Mouse (Mus musculus) MEL (cell line): ENCODE data around the gene Atp4b. TPM values are rescaled to one million over a fixed set of nuclear protein-coding genes. Genes with fewer than 3 reads are reported as not detected.

Experiments
- DNase-seq: peaks from one replicate; pipeline ENCODE4 v3.0.0; 2011; ENCODE audit warnings: low read depth, low spot score
- H3K27ac ChIP-seq: 2 replicates; pipeline ENCODE4 v1.5.1; 2012; ENCODE audit warnings: low read depth, mild to moderate bottlenecking, control low read depth, low read length, moderate library complexity; ENCODE audit not compliant: control insufficient read depth
- H3K27me3 ChIP-seq, 2 experiments: fragments of 150-350 bp in 1 of 2; sonication (generic) in 1 of 2; 2 replicates each; pipeline ENCODE4 v1.6.1; 2012; ENCODE audit warnings: low read length in 2 of 2, mild to moderate bottlenecking in 2 of 2, improper control_type of control experiment in 1 of 2, moderate library complexity in 1 of 2; ENCODE audit not compliant: insufficient read depth in 2 of 2, control insufficient read depth in 1 of 2
- H3K36me3 ChIP-seq, 2 experiments: 2 replicates each; pipeline ENCODE4 v1.6.1; 2012 to 2014; ENCODE audit warnings: low read length in 2 of 2, improper control_type of control experiment in 1 of 2, inconsistent platforms in 1 of 2, mild to moderate bottlenecking in 1 of 2; ENCODE audit not compliant: insufficient read depth in 2 of 2, control insufficient read depth in 1 of 2
- H3K4me1 ChIP-seq, 2 experiments: fragments of 150-350 bp in 1 of 2; sonication (generic) in 1 of 2; 2 replicates each; pipeline ENCODE4 v1.6.1; 2012; ENCODE audit warnings: low read length in 2 of 2, improper control_type of control experiment in 1 of 2, mild to moderate bottlenecking in 1 of 2; ENCODE audit not compliant: insufficient read depth in 2 of 2, control insufficient read depth in 1 of 2
- H3K4me3 ChIP-seq, 2 experiments: fragments of 150-350 bp in 1 of 2; sonication (generic) in 1 of 2; 2 replicates each; pipeline ENCODE4 v1.5.1; 2012; ENCODE audit warnings: low read depth in 2 of 2, low read length in 2 of 2, mild to moderate bottlenecking in 2 of 2, moderate library complexity in 2 of 2, control low read depth in 1 of 2, improper control_type of control experiment in 1 of 2; ENCODE audit not compliant: control insufficient read depth in 1 of 2, insufficient read depth in 1 of 2
- H3K79me2 ChIP-seq: 2 replicates; pipeline ENCODE4 v1.6.1; 2012; ENCODE audit warnings: mild to moderate bottlenecking, low read length, moderate library complexity; ENCODE audit not compliant: control insufficient read depth, poor library complexity, insufficient read depth
- H3K9ac ChIP-seq: 2 replicates; pipeline ENCODE4 v1.6.1; 2012; ENCODE audit warnings: low read depth, mild to moderate bottlenecking, control low read depth, low read length, moderate library complexity; ENCODE audit not compliant: control insufficient read depth, poor library complexity, severe bottlenecking
- H3K9me3 ChIP-seq: fragments of 150-350 bp; sonication (generic); replicated peaks from 2 replicates; pipeline ENCODE4 v1.6.1; 2012; ENCODE audit warnings: mild to moderate bottlenecking, low read length, improper control_type of control experiment, moderate library complexity; ENCODE audit not compliant: insufficient read depth
- CHD1 ChIP-seq: IDR thresholded peaks from 2 replicates; pipeline ENCODE4 v1.6.1; 2012; ENCODE audit warnings: low read depth, mild to moderate bottlenecking, inconsistent platforms, low read length, improper control_type of control experiment
- CHD2 ChIP-seq: IDR thresholded peaks from 2 replicates; pipeline ENCODE4 v1.6.1; 2011; ENCODE audit warnings: low read length, improper control_type of control experiment
- EP300 ChIP-seq, 2 experiments: IDR thresholded peaks; 2 replicates each; pipeline ENCODE4 v1.6.1; 2011; ENCODE audit warnings: improper control_type of control experiment in 2 of 2, low read length in 2 of 2, low read depth in 1 of 2, mild to moderate bottlenecking in 1 of 2
- ETS1 ChIP-seq: IDR thresholded peaks from 2 replicates; pipeline ENCODE4 v1.6.1; 2012; ENCODE audit warnings: low read depth, mild to moderate bottlenecking, inconsistent platforms, low read length, improper control_type of control experiment, moderate library complexity
- GATA1 ChIP-seq: IDR thresholded peaks from 2 replicates; pipeline ENCODE4 v1.6.1; 2011; ENCODE audit warnings: low read depth, low read length, improper control_type of control experiment
- HCFC1 ChIP-seq: IDR thresholded peaks from 2 replicates; pipeline ENCODE4 v1.6.1; 2012; ENCODE audit warnings: low read depth, mild to moderate bottlenecking, inconsistent platforms, low read length, improper control_type of control experiment, moderate library complexity
- JUND ChIP-seq: IDR thresholded peaks from 2 replicates; pipeline ENCODE4 v1.6.1; 2011; ENCODE audit warnings: low read depth, mild to moderate bottlenecking, improper control_type of control experiment, low read length
- KAT2A ChIP-seq: conservative IDR thresholded peaks from 2 replicates; pipeline ENCODE4 v1.6.1; 2012; ENCODE audit warnings: low read depth, low read length, improper control_type of control experiment, inconsistent platforms
- MAFK ChIP-seq: IDR thresholded peaks from 2 replicates; pipeline ENCODE4 v1.6.1; 2011; ENCODE audit warnings: low read depth, mild to moderate bottlenecking, low read length, improper control_type of control experiment, borderline replicate concordance
- MAX ChIP-seq: IDR thresholded peaks from 2 replicates; pipeline ENCODE4 v1.6.1; 2011; ENCODE audit warnings: low read length, improper control_type of control experiment
- MEF2A ChIP-seq: IDR thresholded peaks from 2 replicates; pipeline ENCODE4 v1.6.1; 2014; ENCODE audit warnings: low read depth, mild to moderate bottlenecking, inconsistent platforms, low read length, improper control_type of control experiment; ENCODE audit not compliant: poor library complexity, insufficient replicate concordance, severe bottlenecking; ENCODE audit errors: extremely low read depth
- MXI1 ChIP-seq: IDR thresholded peaks from 2 replicates; pipeline ENCODE4 v1.6.1; 2011; ENCODE audit warnings: mild to moderate bottlenecking, low read depth, low read length, improper control_type of control experiment
- MYB ChIP-seq: IDR thresholded peaks from 2 replicates; pipeline ENCODE4 v1.6.1; 2011; ENCODE audit warnings: mild to moderate bottlenecking, low read depth, low read length, improper control_type of control experiment
- NELFE ChIP-seq: IDR thresholded peaks from 2 replicates; pipeline ENCODE4 v1.6.1; 2011; ENCODE audit warnings: low read depth, low read length, improper control_type of control experiment
- POLR2A ChIP-seq, 2 experiments: IDR thresholded peaks; 2 replicates each; pipeline ENCODE4 v1.6.1; 2011 to 2012; ENCODE audit warnings: low read length in 2 of 2, mild to moderate bottlenecking in 2 of 2, control low read depth in 1 of 2, improper control_type of control experiment in 1 of 2, low read depth in 1 of 2, moderate library complexity in 1 of 2; ENCODE audit not compliant: control insufficient read depth in 1 of 2, insufficient read depth in 1 of 2, poor library complexity in 1 of 2
- POLR2AphosphoS5 ChIP-seq: IDR thresholded peaks from 2 replicates; pipeline ENCODE4 v1.6.1; 2012; ENCODE audit warnings: low read depth, borderline replicate concordance, mild to moderate bottlenecking, inconsistent platforms, low read length, moderate library complexity, mixed read lengths
- TBP ChIP-seq: IDR thresholded peaks from 2 replicates; pipeline ENCODE4 v1.8.0; 2011; ENCODE audit warnings: low read depth, low read length, improper control_type of control experiment
- UBTF ChIP-seq: IDR thresholded peaks from 2 replicates; pipeline ENCODE4 v1.6.1; 2012; ENCODE audit warnings: low read depth, mild to moderate bottlenecking, inconsistent platforms, low read length, improper control_type of control experiment, moderate library complexity, borderline replicate concordance; ENCODE audit not compliant: insufficient read depth
- ZC3H11A ChIP-seq: IDR thresholded peaks from 2 replicates; pipeline ENCODE4 v1.6.1; 2012; ENCODE audit warnings: low read depth, mild to moderate bottlenecking, inconsistent platforms, low read length, improper control_type of control experiment
- ZKSCAN1 ChIP-seq: IDR thresholded peaks from 2 replicates; pipeline ENCODE4 v1.6.1; 2012; ENCODE audit warnings: low read depth, mild to moderate bottlenecking, inconsistent platforms, low read length, improper control_type of control experiment, moderate library complexity
- ZMIZ1 ChIP-seq: IDR thresholded peaks from 2 replicates; pipeline ENCODE4 v1.6.1; 2012; ENCODE audit warnings: low read depth, mild to moderate bottlenecking, inconsistent platforms, low read length, improper control_type of control experiment, moderate library complexity
- ZNF384 ChIP-seq: IDR thresholded peaks from 2 replicates; pipeline ENCODE4 v1.6.1; 2012; ENCODE audit warnings: low read depth, mild to moderate bottlenecking, inconsistent platforms, low read length, improper control_type of control experiment
- polyA plus RNA-seq, 2 experiments: library from polyadenylated mRNA; stranded (reverse) in 1 of 2; unstranded in 1 of 2; fragments of >175 nt in 1 of 2; fragments of >200 nt in 1 of 2; gene quantifications; 2 replicates each; pipeline versions ENCODE4 v1.2.1 to v1.2.4; 2012; ENCODE audit warnings: low replicate concordance in 2 of 2, low read depth in 1 of 2; ENCODE audit not compliant: insufficient read length in 2 of 2, insufficient read depth in 1 of 2, missing spikeins in 1 of 2
- total RNA-seq: library from RNA; depleted of rRNA; stranded (reverse); fragments of 300-350 nt; gene quantifications from 2 replicates; pipeline ENCODE4 v1.2.3, GENCODE M21; 2012

Gene Atp4b
- total and polyA plus RNA-seq, 3 experiments: 0.08 to 0.14 TPM; not detected in 1

DNA sequence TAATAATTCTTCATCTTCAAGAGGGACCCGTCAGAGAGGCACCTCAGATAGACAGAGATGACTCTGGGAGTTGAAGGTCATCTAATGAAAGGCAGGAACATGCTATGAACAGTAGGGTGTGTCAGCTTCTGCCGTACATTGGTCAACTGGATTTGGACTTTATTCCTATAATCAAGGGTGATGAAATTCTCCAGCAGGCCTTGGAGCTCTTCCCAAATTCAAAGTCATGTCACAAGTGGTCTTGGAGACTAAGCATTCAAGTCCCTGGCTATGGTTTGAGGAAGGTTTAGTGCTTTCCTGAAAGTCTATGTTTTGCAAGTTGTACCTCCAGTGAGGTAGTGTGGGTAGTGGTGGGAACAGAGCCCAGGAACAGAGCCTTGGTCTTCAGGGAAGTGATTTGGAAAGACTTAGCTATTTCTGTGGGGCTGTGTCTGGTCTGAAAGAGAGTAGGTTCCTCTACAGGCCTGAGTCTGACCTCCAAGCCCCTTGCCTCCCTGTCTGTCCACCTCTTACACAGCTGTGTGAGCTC, 22.6 kb upstream of the Atp4b start:
- TF ChIP-seq CHD2 (no peak), ETS1 (no peak), POLR2A (IDR thresholded peaks at IDR 0.05; ENCODE audit: control insufficient read depth in 1 of 2, insufficient read depth in 1 of 2, low read depth in 1 of 2, low read length in 2 of 2, poor library complexity in 1 of 2) (no peak), TBP (no peak), ZKSCAN1 (no peak), MAFK (no peak), ZMIZ1 (no peak), GATA1 (no peak), MAX (no peak), HCFC1 (no peak)
- TF ChIP-seq, all 39 proteins: peak for 0
- no peak for DNase-seq
- H3K27ac ChIP-seq: no peak overlapping the region

DNA sequence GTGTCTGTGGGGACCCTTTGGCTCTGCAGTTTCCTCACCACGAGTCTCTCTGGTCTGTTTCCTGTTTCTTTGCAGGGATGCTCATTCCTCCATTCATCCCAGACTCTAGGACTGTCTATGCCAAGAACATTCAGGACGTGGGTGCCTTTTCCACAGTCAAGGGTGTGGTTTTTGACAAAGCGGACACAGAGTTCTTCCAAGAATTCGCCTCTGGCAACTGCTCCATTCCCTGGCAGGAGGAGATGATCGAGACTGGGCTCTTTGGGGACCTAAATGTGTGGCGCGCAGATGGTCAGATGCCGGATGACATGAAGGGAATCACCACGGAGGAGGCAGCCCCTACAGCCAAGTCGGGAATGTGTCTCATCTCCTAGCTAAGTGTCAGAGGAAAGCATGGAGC, 19.3 kb upstream of the Atp4b start:
- H3K9ac ChIP-seq: no peak overlapping the region
- no peak overlapping the region for H3K4me3 ChIP-seq
- no peaks in the 10 kb centered on the region for H3K79me2 ChIP-seq
- no peaks in the 10 kb centered on the region for H3K9me3 ChIP-seq
- H3K27me3 ChIP-seq: peaks cover 4 to 5% of the 10 kb centered on the region in 2 experiments
- no peaks in the 10 kb centered on the region for H3K4me1 ChIP-seq
- no peaks in the 10 kb centered on the region for H3K36me3 ChIP-seq
- no peak for TF ChIP-seq EP300 (IDR thresholded peaks at IDR 0.05; ENCODE audit: low read depth in 1 of 2, low read length in 2 of 2)
- no peak for TF ChIP-seq MXI1
- TF ChIP-seq GATA1: no peak
- TF ChIP-seq UBTF: no peak
- no peak for TF ChIP-seq MEF2A
- no peak for TF ChIP-seq POLR2AphosphoS5
- no peak for TF ChIP-seq CHD1
- TF ChIP-seq JUND: no peak
- no peak for TF ChIP-seq POLR2A (IDR thresholded peaks at IDR 0.05; ENCODE audit: control insufficient read depth in 1 of 2, insufficient read depth in 1 of 2, low read depth in 1 of 2, low read length in 2 of 2, poor library complexity in 1 of 2)
- no peak for TF ChIP-seq MYB
- no peak for TF ChIP-seq ZC3H11A
- no peak for TF ChIP-seq KAT2A
- no peak for TF ChIP-seq NELFE
- TF ChIP-seq ZNF384: no peak
- TF ChIP-seq, all 39 proteins: peak for 0
- no peak for DNase-seq
- no peak overlapping the region for H3K27ac ChIP-seq

More for the DNA sequence above, 22.6 kb upstream of the Atp4b start:
- no peak overlapping the region for H3K9ac ChIP-seq
- H3K79me2 ChIP-seq: no peaks in the 10 kb centered on the region
- H3K4me3 ChIP-seq: no peak overlapping the region
- H3K4me1 ChIP-seq: no peaks in the 10 kb centered on the region
- H3K9me3 ChIP-seq: no peaks in the 10 kb centered on the region
- no peaks in the 10 kb centered on the region for H3K36me3 ChIP-seq
- H3K27me3 ChIP-seq: peaks cover 4 to 5% of the 10 kb centered on the region in 2 experiments
